Mouse (Mus musculus) heart, adult 2 months (tissue): ENCODE results near the gene 4930519P11Rik.

ENCODE experiments used
- CTCF ChIP-seq: fragments of 200-600 bp; IDR thresholded peaks from 2 replicates; pipeline ENCODE4 v1.8.1; 2022; ENCODE audit warnings: antibody characterized with exemption, mild to moderate bottlenecking, moderate library complexity
- EP300 ChIP-seq: fragments of 200-500 bp; IDR thresholded peaks from 2 replicates; pipeline ENCODE4 v1.6.1; 2011; ENCODE audit warnings: low read depth, low read length, control low read depth; ENCODE audit not compliant: insufficient read depth

DNA sequence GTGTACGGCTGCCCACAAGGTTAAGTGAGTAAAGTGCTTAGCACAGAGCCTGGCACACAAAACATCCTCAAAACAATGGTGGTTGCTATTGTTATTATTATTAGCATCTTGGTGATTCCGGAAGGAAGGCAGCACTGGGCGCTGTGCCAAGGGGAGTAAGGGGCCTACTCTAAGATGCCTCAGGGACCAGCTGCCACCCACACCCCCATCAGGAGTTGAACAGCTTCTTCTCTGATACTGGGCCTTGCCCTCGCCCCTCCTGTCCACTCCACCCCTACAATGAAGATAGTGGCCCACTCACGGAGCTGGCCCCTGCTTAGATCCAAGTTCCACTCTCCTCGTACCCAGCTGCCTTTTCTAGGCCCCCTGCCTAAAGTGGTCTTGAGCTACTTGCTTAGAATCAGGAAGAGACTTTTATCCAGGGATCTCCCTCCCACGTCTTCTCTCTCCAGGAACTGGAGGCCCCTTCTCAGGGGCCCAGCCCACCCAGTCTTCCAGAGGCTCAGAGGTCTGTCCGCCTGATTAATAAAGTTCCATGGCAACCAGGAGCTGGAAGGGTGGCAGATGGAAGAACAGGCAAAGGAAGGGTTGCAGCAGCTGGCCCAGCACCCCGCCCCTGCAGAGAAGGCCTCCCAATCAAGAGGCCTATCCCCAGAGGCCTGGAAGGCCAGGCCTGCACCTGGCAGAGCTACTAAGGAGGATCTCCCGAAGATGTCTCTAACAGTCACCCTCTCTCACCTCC is 44.7 kb downstream of the 4930519P11Rik start:
- TF ChIP-seq CTCF (no peak), EP300 (no peak)
